Mouse (Mus musculus) frontal cortex, postnatal 36 days (tissue): ENCODE results near the gene Gclm.
A peak's percentile ranks its signal among the peaks of the same experiment; 100 is the strongest.
"Not testable (repeated sequence)": the region's sequence is repeated elsewhere in the genome, so short reads cannot be mapped to it uniquely, and the experiment has no call there.

Experiments
- DNase-seq, 2 experiments: peaks; one replicate each; pipeline ENCODE4 v3.0.0; 2022; ENCODE audit warnings: low spot score in 2 of 2

Gclm gene

GRCm38 (mm10) chr3:122242876-122243275, 2.5 kb upstream of the Gclm start:
- DNase-seq = no peak

DNA sequence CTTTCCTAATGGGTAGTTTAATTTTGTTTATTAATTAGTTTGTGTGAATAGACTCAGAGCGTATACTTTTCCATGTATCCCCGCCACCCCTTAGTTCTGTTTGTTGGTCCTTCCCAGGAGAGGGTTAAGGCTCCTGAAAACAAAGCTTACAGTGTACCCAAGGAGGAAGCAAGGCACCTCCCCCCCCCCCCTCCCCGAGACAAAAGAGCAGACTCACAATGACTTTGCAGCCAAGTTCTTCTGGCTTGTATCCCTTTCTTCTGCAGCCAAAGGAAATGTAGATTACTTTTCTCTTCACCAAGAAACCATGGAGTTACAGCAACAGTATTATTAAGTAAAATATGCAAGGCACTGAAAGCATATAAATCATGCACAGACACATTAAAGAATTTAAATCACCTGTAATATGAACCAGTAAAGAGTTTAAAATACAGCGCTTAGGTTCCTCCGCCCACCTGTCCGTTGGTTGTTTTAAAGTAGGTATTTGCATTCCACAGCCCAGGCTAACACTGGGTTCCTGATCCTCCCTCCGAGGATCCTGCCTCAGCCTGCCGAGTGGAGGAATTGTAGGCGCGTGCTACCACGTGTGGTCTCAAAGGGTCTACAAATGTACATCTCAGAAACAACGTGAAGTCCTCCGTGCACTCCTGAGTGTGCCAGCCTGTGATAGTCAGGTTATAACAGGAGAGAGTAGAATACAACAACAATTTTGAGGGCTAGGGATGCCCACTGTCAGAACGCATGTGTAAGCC, 1.8 kb upstream of the Gclm start:
- no peak for DNase-seq

GRCm38 (mm10) chr3:122244759-122245158, 598 bp upstream of the Gclm start:
- DNase-seq = no peak

GRCm38 (mm10) chr3:122245878-122246332, 548 bp downstream of the Gclm start:
- peak in 1 of 2 experiments; percentile 52 for DNase-seq

DNA sequence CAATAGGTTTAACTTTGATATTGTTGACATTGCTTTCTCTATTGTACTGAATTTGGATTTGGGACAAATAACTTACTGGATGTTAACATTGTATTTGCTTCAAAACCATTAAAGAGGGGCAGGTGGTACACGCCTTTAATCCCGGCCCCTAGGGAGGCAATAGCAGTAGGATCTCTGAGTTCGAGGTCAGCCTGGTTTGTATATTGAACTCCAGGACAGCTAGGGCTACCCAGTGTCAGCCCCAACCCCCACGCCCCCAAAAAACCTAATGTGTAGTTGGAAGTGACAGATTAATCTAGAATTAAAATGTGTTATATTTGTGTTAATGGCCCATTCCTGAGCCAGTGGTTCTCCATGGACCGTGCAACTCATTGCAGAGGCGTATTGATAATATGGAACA, 1.0 kb downstream of the Gclm start:
- DNase-seq = no peak

GRCm38 (mm10) chr3:122246986-122247767, 1.8 kb downstream of the Gclm start:
- DNase-seq = no peak

DNA sequence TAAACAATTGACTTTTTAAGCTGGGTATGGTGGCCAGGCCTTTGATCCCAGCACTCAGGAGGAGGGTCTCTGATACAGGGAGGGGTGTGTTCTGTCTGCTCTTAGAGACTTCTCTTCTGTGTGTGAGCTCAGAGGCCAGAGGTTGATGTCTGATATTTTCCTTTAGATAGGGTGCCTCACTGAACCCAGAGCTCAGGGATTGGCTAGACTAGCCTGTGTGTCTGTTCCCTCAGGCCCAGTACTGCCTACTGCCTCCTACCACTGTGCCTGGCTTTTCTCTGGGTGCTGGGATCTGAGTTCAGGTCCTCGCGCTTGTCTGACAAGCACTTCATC, 2.4 kb downstream of the Gclm start:
- no peak for DNase-seq

DNA sequence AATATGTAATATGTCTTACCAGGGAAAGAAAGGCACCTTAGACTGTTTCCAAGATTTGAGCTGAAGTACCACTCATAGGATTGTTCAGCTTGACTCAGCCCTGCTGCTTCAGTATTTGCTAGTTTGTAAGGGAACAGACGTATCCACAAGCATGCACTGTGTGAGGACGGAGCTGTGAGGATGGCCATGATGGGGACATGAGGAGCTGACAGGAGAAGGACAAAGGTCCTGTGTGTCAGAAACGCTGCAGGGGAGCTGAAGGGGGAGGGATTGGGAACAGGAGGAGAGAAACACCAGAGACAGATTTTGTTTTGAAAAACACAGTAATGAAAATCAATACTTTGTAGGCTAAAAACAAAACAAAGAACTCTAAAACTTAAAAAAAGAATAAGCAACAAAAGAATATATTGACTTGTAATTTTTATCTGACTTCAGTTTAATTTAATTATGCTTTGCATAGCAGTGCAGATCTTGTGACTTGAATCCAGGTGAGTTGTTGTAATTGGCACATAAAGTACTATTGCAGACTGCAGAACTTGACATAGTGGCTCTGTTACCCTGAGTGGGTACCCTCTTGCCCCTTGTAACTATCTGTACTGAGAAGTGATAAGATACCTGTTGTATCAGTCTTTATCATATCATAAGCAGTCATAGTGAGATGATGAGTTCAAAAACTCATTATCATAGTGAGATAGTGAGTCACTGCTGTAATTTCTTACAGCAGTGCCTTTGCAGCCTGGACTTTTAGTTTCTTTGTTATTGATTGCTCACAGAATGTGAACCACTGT, 7.3 kb downstream of the Gclm start:
- DNase-seq = no peak

DNA sequence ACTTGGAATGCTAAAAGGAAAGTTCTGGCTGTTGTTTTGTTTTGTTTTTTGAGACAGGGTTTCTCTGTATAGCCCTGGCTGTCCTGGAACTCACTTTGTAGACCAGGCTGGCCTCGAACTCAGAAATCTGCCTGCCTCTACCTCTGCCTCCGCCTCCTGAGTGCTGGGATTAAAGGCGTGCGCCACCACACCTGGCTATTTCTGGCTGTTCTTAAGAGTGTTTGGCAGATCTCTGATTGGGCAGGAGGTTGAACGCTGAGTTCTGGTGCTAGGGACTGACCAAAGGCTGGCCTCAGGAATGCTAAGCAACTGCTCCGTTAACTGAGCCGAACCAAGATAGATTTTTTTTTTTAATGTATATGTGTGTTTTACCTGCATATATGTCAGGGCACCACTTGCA, 8.7 kb downstream of the Gclm start:
- DNase-seq = not testable (repeated sequence)

DNA sequence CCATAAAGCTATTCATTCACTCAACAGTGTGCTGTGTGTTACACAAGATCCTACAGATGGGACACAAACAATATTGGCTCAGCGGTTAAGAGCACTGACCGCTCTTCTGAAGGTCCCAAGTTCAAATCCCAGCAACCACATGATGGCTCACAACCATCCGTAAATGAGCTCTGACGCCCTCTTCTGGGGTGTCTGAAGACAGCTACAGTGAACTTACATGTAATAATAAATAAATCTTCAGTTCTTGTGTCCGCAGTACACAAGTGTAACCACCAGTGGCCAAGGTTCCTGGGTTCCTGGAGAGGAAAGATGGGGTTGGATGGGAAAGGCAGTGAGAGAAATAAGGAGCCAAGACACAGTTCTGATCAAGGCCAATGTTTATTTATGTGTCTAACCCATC, 24.6 kb downstream of the Gclm start:
- no peak for DNase-seq

DNA sequence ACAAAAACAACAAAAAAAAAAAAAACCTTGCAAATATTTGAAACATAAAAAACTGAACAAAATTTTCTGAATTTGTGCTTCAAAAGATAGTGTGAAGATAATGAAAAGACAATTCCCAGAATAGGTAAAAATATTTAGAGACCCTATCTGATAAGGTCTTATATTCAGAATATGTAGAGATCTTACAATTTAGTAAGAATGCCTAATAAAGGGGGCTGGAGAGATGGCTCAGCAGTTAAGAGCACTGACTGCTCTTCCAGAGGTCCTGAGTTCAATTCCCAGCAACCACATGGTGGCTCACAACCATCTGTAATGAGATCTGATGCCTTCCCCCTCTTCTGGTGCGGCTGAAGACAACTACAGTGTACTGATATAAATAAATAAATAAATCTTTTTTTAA, 27.2 kb downstream of the Gclm start:
- not testable (repeated sequence) for DNase-seq

- no peak for DNase-seq
Measured at GRCm38 (mm10) chr3:122273407-122274240, 28.3 kb downstream of the Gclm start.

DNA sequence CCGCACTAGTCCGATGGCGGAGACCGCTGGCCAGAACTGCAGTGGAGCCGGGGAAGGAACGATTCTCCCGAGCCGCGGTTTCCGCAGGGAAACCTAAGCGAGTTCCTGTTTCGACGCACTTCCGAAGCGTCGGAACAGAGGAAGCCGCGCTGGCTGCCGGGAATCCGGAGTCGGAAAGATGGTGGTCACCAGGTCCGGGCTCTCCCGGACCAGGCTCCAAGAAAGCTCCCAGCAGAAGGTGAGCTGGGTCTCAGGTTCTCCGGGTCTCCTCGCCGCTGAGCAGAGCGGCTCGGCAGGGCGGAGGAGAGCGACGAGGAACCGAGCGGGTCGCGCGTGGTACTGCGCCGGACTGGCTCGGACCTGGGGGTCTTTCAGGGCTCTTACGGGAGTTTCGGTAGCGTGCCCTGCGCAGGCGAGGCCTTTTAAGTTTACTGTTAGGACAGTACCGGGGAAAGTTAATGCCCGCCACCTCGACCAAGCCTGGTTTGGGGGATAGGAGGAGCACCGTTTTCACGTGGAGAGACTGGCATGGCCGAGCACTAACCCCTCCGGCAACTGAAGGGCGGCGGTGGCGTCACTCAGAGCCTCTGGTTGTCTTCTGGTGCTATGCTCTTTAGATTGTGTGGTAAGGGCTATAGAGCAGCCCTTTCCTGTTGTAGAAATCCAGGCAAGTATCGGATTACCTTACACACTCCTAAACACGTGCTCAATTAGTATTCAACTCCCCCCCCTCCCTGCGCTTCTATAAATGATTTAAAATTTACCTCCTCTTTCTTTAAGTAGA, 29.1 kb downstream of the Gclm start, which contains the start of gene Dnttip2:
Gene Dnttip2 (plus strand): TSS at position 148 of the 784 bp plus-strand sequence.
- DNase-seq = peak; percentile 92 to 94

GRCm38 (mm10) chr3:122275111-122275510, 29.8 kb downstream of the Gclm start:
- no peak for DNase-seq

GRCm38 (mm10) chr3:122287195-122287594, 41.8 kb downstream of the Gclm start:
- no peak for DNase-seq

- no peak for DNase-seq
Measured at GRCm38 (mm10) chr3:122288613-122289195, 43.3 kb downstream of the Gclm start.

- DNase-seq = not testable (repeated sequence)
Measured at GRCm38 (mm10) chr3:122289344-122289743, 44.0 kb downstream of the Gclm start.

GRCm38 (mm10) chr3:122290696-122291095, 45.3 kb downstream of the Gclm start:
- DNase-seq = no peak

DNA sequence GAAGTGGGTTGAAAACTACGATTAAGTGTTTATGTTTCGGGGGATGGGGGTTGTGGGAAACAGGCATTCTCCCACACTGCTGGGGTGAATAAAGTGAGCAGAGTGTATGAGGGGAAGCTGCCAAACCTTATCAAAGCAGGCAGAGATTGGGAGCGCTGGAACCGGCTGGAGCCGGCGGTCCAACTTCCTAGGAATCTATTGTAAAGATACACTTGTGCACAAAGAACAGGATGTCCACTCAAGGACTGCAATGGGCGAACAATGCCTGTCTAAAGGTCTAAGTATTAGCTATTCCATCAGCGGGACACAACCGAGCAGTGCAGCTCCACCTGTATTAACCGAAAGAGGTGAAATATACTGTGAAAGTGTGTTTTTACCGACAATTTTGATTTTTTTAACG, 46.5 kb downstream of the Gclm start:
- DNase-seq = no peak
